ENCODE assay signal across 12 mouse cellular contexts in the genomic region with DNA sequence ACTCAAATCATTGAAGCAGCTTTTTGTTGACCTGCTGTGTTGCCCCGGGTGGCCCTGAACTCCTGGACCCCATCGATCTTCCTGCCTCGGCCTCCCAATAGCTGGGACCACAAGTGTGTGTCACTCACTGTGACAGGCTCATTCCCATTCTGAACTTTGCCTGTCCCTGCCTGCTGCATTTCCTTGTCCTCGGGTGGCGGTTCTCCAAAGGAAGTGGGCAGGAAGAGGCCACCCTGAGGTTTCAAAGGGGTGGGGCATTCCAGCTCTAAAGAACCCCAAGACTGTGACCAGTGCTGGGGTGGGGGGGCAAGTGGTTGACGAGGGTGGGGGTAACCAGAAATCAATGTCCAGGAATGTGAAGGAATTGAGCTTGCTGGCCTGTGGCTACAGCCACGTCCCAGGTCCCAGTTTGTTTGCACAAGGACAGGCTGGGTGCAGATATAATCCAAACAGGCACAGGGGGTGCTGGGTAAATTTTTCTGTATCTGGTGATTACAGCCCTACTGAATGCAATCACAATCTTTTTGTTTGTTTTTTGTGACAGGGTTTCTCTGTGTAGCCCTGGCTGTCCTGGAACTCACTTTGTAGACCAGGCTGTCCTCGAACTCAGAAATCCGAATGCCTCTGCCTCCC. TPM values are rescaled to one million over a fixed set of nuclear protein-coding genes. Genes with fewer than 3 reads are reported as not detected.
A peak's percentile ranks its signal among the peaks of the same experiment; 100 is the strongest.
DNase-seq lines count a peak whose midpoint lies in the region; ATAC-seq and TF ChIP-seq lines count a peak whose summit lies in the region.
"Had no signal": no experiment of that assay in that cellular context is flagged by ENCODE, and none has a peak within 500 bp of the region (broad histone marks: within the 10 kb centered on the region; RNA-seq: fewer than 3 reads in every experiment).

No protein-coding gene starts in this region.

- no peaks in the 10 kb centered on the region for H3K79me2 ChIP-seq in heart, adult 2 months (replicated peaks; ENCODE audit: control insufficient read depth, insufficient read depth, low read length)

- 41% methylated on average over 9 of the region's 9 CpGs for WGBS in heart, embryonic 12.5 days
- WGBS in heart, adult 2 months: 53% methylated on average over 9 of the region's 9 CpGs
- WGBS in liver, embryonic 11.5 days: 29% methylated on average over 9 of the region's 9 CpGs

- no peaks in the 10 kb centered on the region for H3K9me3 ChIP-seq in heart, embryonic 12.5 days (replicated peaks)
- no peaks in the 10 kb centered on the region for H3K9me3 ChIP-seq in liver, embryonic 11.5 days (ENCODE audit: control insufficient read depth, low read length)
- H3K9me3 ChIP-seq: neural tube, embryonic 12.5 days had no signal

- H3K4me3 ChIP-seq in heart, embryonic 12.5 days: no peak overlapping the region
- H3K4me3 ChIP-seq in heart, adult 2 months: no peak overlapping the region
- H3K4me3 ChIP-seq in liver, embryonic 11.5 days (ENCODE audit: low read depth, low read length): no peak overlapping the region
- H3K4me3 ChIP-seq: neural tube, embryonic 12.5 days had no signal

- H3K4me1 ChIP-seq in heart, embryonic 12.5 days (replicated peaks): peaks cover 72% of the 10 kb centered on the region
- no peaks in the 10 kb centered on the region for H3K4me1 ChIP-seq in heart, adult 2 months (ENCODE audit: control insufficient read depth, insufficient read depth, low read length)
- H3K4me1 ChIP-seq in liver, embryonic 11.5 days (replicated peaks; ENCODE audit: control insufficient read depth, insufficient read depth, low read length): peaks cover 39% of the 10 kb centered on the region

- H3K36me3 ChIP-seq in heart, embryonic 12.5 days: no peaks in the 10 kb centered on the region
- H3K36me3 ChIP-seq in heart, adult 2 months (ENCODE audit: control insufficient read depth, insufficient read depth, low read length): no peaks in the 10 kb centered on the region
- H3K36me3 ChIP-seq in liver, embryonic 11.5 days (ENCODE audit: control insufficient read depth, insufficient read depth, low read length): no peaks in the 10 kb centered on the region
- H3K36me3 ChIP-seq: neural tube, embryonic 12.5 days had no signal

- ATAC-seq in heart, embryonic 12.5 days (ENCODE audit: insufficient number of reproducible peaks, low FRiP score): no peak
- no peak for ATAC-seq in liver, embryonic 11.5 days (replicated peaks; ENCODE audit: low FRiP score)

- H3K27ac ChIP-seq in heart, embryonic 12.5 days (ENCODE audit: poor library complexity, severe bottlenecking): peak overlapping the region; percentile 79; the same call in 1 of the 2 replicates
- no peak overlapping the region for H3K27ac ChIP-seq in heart, adult 2 months
- H3K27ac ChIP-seq in liver, embryonic 11.5 days (ENCODE audit: low read depth, low read length): peak overlapping the region; percentile 32; the same call in 1 of the 2 replicates
- H3K27ac ChIP-seq: neural tube, embryonic 12.5 days had no signal

- H3K9ac ChIP-seq in heart, embryonic 12.5 days: no peak overlapping the region
- no peak overlapping the region for H3K9ac ChIP-seq in heart, adult 2 months (ENCODE audit: low read depth, low read length)
- H3K9ac ChIP-seq in liver, embryonic 11.5 days (ENCODE audit: low read depth, low read length): no peak overlapping the region
- H3K9ac ChIP-seq: neural tube, embryonic 12.5 days had no signal

- no peaks in the 10 kb centered on the region for H3K27me3 ChIP-seq in heart, embryonic 12.5 days (replicated peaks)
- H3K27me3 ChIP-seq in heart, adult 2 months (ENCODE audit: control insufficient read depth, insufficient read depth, low read length): peaks cover 2% of the 10 kb centered on the region
- peaks cover 23% of the 10 kb centered on the region for H3K27me3 ChIP-seq in liver, embryonic 11.5 days (replicated peaks; ENCODE audit: control insufficient read depth, insufficient read depth, low read length)

- H3K4me2 ChIP-seq in heart, embryonic 12.5 days: no peak overlapping the region
- H3K4me2 ChIP-seq in liver, embryonic 11.5 days: 0 out of 2 replicates have a peak overlapping the region, but pooled peaks have one; percentile 17

- TF ChIP-seq POLR2A in heart, adult 2 months (IDR thresholded peaks at IDR 0.05; ENCODE audit: insufficient read depth, low read depth, low read length): no peak

- no peak for TF ChIP-seq EP300 in heart, adult 2 months (IDR thresholded peaks at IDR 0.05; ENCODE audit: insufficient read depth, low read depth, low read length)

- DNase-seq in heart, adult 2 months: no peak
- DNase-seq in CD4-positive helper T cell, adult 2 months (ENCODE audit: low read depth, low spot score): peak; percentile 18
- no peak for DNase-seq in liver, embryonic 11.5 days (ENCODE audit: low spot score)
- DNase-seq in lung, postnatal 4 days: peak; percentile 39 to 56
- no peak for DNase-seq in right cerebral cortex, adult 2 months (ENCODE audit: low spot score in 2 of 2)
- no peak for DNase-seq in gastrocnemius, postnatal 36 days
- DNase-seq in thymus, postnatal 4 days: no peak
- DNase-seq: cerebellum, postnatal 36 days had no signal

- no peak for TF ChIP-seq CTCF in heart, adult 2 months (IDR thresholded peaks at IDR 0.05)

- intact Hi-C loops in heart, adult 2 months (cut with DNase I): no loop called here
- intact Hi-C loops in gastrocnemius, postnatal 36 days (cut with DNase I): no loop called here

RNA-seq across cellular contexts. Expression of gene 1700001C19Rik, which starts 2.3 kb away (rescaled TPM):
- 1.0 and 1.2 TPM in 2 replicates for polyA plus RNA-seq in heart, embryonic 12.5 days (2016; fragmentation: Nextera tagmentation; extraction: Ambion mirVana)
- total RNA-seq in heart, adult 2 months (2021): not detected
- polyA plus RNA-seq in heart, adult 2 months (2012; rRNA removed): 0.44 and 0.76 TPM in 2 replicates
- 0.52 and 0.96 TPM in 2 replicates for polyA plus RNA-seq in liver, embryonic 11.5 days (2014; fragmentation: Nextera tagmentation; extraction: Ambion mirVana)
- total RNA-seq in gastrocnemius, postnatal 36 days (2021): not detected
- total RNA-seq: gastrocnemius, adult 8-10 months had no signal
- polyA plus RNA-seq: spleen, adult 2 months had no signal

RNA-seq across cellular contexts. Expression of gene AI661453, which starts 3.1 kb away (rescaled TPM):
- 0.85 and 1.1 TPM in 2 replicates for polyA plus RNA-seq in heart, embryonic 12.5 days (2016; fragmentation: Nextera tagmentation; extraction: Ambion mirVana)
- 1 to 10 TPM; 1.2 to 1.4 TPM for total RNA-seq in heart, adult 2 months (2021)
- polyA plus RNA-seq in heart, adult 2 months (2012; rRNA removed): 0.64 and 1.00 TPM in 2 replicates
- polyA plus RNA-seq in liver, embryonic 11.5 days (2014; fragmentation: Nextera tagmentation; extraction: Ambion mirVana): 0.22 and 0.23 TPM in 2 replicates
- total RNA-seq in gastrocnemius, postnatal 36 days (2021): under 1 TPM; 0.13 to 0.35 TPM

RNA-seq across cellular contexts. Expression of gene Guca1a, which starts 39.1 kb away (rescaled TPM):
- 3.2 and 3.8 TPM in 2 replicates for polyA plus RNA-seq in heart, embryonic 12.5 days (2016; fragmentation: Nextera tagmentation; extraction: Ambion mirVana)
- total RNA-seq in heart, adult 2 months (2021): under 1 TPM; 0.34 to 0.39 TPM
- polyA plus RNA-seq in heart, adult 2 months (2012; rRNA removed): 0.55 and 0.61 TPM in 2 replicates
- polyA plus RNA-seq in liver, embryonic 11.5 days (2014; fragmentation: Nextera tagmentation; extraction: Ambion mirVana): 1.0 and 1.6 TPM in 2 replicates
- total RNA-seq in gastrocnemius, postnatal 36 days (2021): not detected

RNA-seq across cellular contexts. Expression of gene Guca1b, which starts 54.3 kb away (rescaled TPM):
- polyA plus RNA-seq in heart, embryonic 12.5 days (2016; fragmentation: Nextera tagmentation; extraction: Ambion mirVana): 1.8 and 2.0 TPM in 2 replicates
- under 1 TPM; 0.23 to 0.43 TPM for total RNA-seq in heart, adult 2 months (2021)
- 0.86 and 1.1 TPM in 2 replicates for polyA plus RNA-seq in heart, adult 2 months (2012; rRNA removed)
- polyA plus RNA-seq in liver, embryonic 11.5 days (2014; fragmentation: Nextera tagmentation; extraction: Ambion mirVana): 0.43 and 0.60 TPM in 2 replicates
- under 1 TPM; 0.31 to 0.35 TPM for total RNA-seq in gastrocnemius, postnatal 36 days (2021)

Comparison
In these comparisons a context has a peak if more than half of its experiments do, and no peak if none do; other contexts are left out.
1. DNase-seq: peak in CD4-positive helper T cell, adult 2 months (single experiment) and lung, postnatal 4 days (2 of 2); none in heart, adult 2 months (0 of 2), liver, embryonic 11.5 days (single experiment), right cerebral cortex, adult 2 months (0 of 2), gastrocnemius, postnatal 36 days (0 of 2) and thymus, postnatal 4 days (single experiment).